Comparison of ENCODE assay signal across 39 mouse cellular contexts in genomic region chr7:102087336-102087735, GRCm38 (mm10). TPM values are rescaled to one million over a fixed set of nuclear protein-coding genes. Genes with fewer than 3 reads are reported as not detected.
DNase-seq lines count a peak whose midpoint lies in the region; ATAC-seq lines count a peak whose summit lies in the region.
"Had no signal": no experiment of that assay in that cellular context is flagged by ENCODE, and none has a peak within 500 bp of the region (broad histone marks: within the 10 kb centered on the region; RNA-seq: fewer than 3 reads in every experiment).

No protein-coding gene starts in this region.

- H3K27me3 ChIP-seq in forebrain, embryonic 11.5 days (ENCODE audit: control insufficient read depth, insufficient read depth, low read length) = no peaks in the 10 kb centered on the region
- H3K27me3 ChIP-seq in forebrain, embryonic 16.5 days (replicated peaks; ENCODE audit: control insufficient read depth, insufficient read depth, low read length) = no peaks in the 10 kb centered on the region
- H3K27me3 ChIP-seq in limb, embryonic 13.5 days = no peaks in the 10 kb centered on the region
- H3K27me3 ChIP-seq in limb, embryonic 10.5 days (ENCODE audit: low read depth, poor library complexity, severe bottlenecking) = no peaks in the 10 kb centered on the region
- H3K27me3 ChIP-seq: forebrain, embryonic 12.5 days; heart, embryonic 13.5 days; limb, embryonic 15.5 days; liver, embryonic 13.5 days; neural tube, embryonic 15.5 days; Patski had no signal

- WGBS in forebrain, embryonic 11.5 days = 91% methylated on average over 4 of the region's 4 CpGs
- 80% methylated on average over 4 of the region's 4 CpGs for WGBS in forebrain, embryonic 16.5 days
- WGBS in limb, embryonic 13.5 days = 90% methylated on average over 4 of the region's 4 CpGs
- 92% methylated on average over 4 of the region's 4 CpGs for WGBS in limb, embryonic 10.5 days

- no peaks in the 10 kb centered on the region for H3K36me3 ChIP-seq in forebrain, embryonic 11.5 days (ENCODE audit: control insufficient read depth, insufficient read depth, low read length)
- peaks cover 11% of the 10 kb centered on the region; the same call in 1 of the 2 replicates for H3K36me3 ChIP-seq in forebrain, embryonic 16.5 days (ENCODE audit: control insufficient read depth, insufficient read depth)
- H3K36me3 ChIP-seq in limb, embryonic 13.5 days = peaks cover 74% of the 10 kb centered on the region
- peaks cover 75% of the 10 kb centered on the region for H3K36me3 ChIP-seq in limb, embryonic 10.5 days

- H3K9me3 ChIP-seq in forebrain, embryonic 11.5 days (ENCODE audit: control insufficient read depth, low read length) = no peaks in the 10 kb centered on the region
- H3K9me3 ChIP-seq in forebrain, embryonic 16.5 days (ENCODE audit: control insufficient read depth, low read length) = peaks cover 3% of the 10 kb centered on the region; the same call in 1 of the 2 replicates
- no peaks in the 10 kb centered on the region for H3K9me3 ChIP-seq in limb, embryonic 13.5 days
- H3K9me3 ChIP-seq in limb, embryonic 10.5 days (replicated peaks) = no peaks in the 10 kb centered on the region
- H3K9me3 ChIP-seq: forebrain, embryonic 12.5 days; heart, embryonic 13.5 days; limb, embryonic 15.5 days; liver, embryonic 13.5 days; neural tube, embryonic 15.5 days had no signal

- no peak overlapping the region for H3K9ac ChIP-seq in forebrain, embryonic 11.5 days (ENCODE audit: low read length)
- no peak overlapping the region for H3K9ac ChIP-seq in forebrain, embryonic 16.5 days (replicated peaks; ENCODE audit: low read depth, low read length)
- H3K9ac ChIP-seq in limb, embryonic 13.5 days = 0 out of 2 replicates have a peak overlapping the region, but pooled peaks have one; percentile 20
- H3K9ac ChIP-seq: forebrain, embryonic 12.5 days; heart, embryonic 13.5 days; hindbrain, embryonic 14.5 days; limb, embryonic 15.5 days; liver, embryonic 13.5 days; neural tube, embryonic 15.5 days had no signal

- ATAC-seq in forebrain, embryonic 11.5 days (replicated peaks; ENCODE audit: low FRiP score) = no peak
- ATAC-seq in forebrain, embryonic 16.5 days = no peak
- no peak for ATAC-seq in limb, embryonic 13.5 days (ENCODE audit: low FRiP score, low read depth)
- ATAC-seq in megakaryocyte-erythroid progenitor cell, adult 5-6 weeks (replicated peaks; ENCODE audit: low FRiP score, low TSS enrichment, poor library complexity, severe bottlenecking) = no peak
- ATAC-seq: intestine, postnatal 0 days; Patski had no signal

- no peak overlapping the region for H3K4me2 ChIP-seq in forebrain, embryonic 11.5 days (ENCODE audit: low read depth, low read length, severe bottlenecking)
- H3K4me2 ChIP-seq in forebrain, embryonic 16.5 days (ENCODE audit: low read length) = no peak overlapping the region
- H3K4me2 ChIP-seq in limb, embryonic 13.5 days (replicated peaks) = no peak overlapping the region
- H3K4me2 ChIP-seq: forebrain, embryonic 12.5 days; heart, embryonic 13.5 days; hindbrain, embryonic 14.5 days; limb, embryonic 15.5 days; liver, embryonic 13.5 days; neural tube, embryonic 15.5 days had no signal

- no peak overlapping the region for H3K4me3 ChIP-seq in forebrain, embryonic 11.5 days (ENCODE audit: low read depth, low read length)
- no peak overlapping the region for H3K4me3 ChIP-seq in forebrain, embryonic 16.5 days (replicated peaks; ENCODE audit: low read length)
- no peak overlapping the region for H3K4me3 ChIP-seq in limb, embryonic 13.5 days
- H3K4me3 ChIP-seq in limb, embryonic 10.5 days = no peak overlapping the region
- H3K4me3 ChIP-seq: erythroblast, embryonic 14.5 days; forebrain, embryonic 12.5 days; heart, embryonic 13.5 days; limb, embryonic 15.5 days; liver, embryonic 13.5 days; neural tube, embryonic 15.5 days had no signal

- peak; percentile 34 for DNase-seq in forebrain, embryonic 11.5 days (ENCODE audit: low spot score)
- no peak for DNase-seq in limb, embryonic 10.5 days (ENCODE audit: low spot score)
- DNase-seq in cerebellum, adult 18-20 months = peak; percentile 29 to 34
- peak; percentile 58 for DNase-seq in cerebellum, adult 9-11 months
- no peak for DNase-seq in kidney, postnatal 36 days
- DNase-seq: adrenal gland, postnatal 10 days; gastrocnemius, postnatal 10 days; heart, postnatal 10 days; kidney, adult 9 months; kidney, postnatal 10 days; layer of hippocampus, postnatal 36 days; liver, embryonic 13.5 days; lung, adult 2 months; lung, postnatal 10 days; midbrain, embryonic 14.5 days; retina, postnatal 1 day; thymus, adult 18-20 months; thymus, postnatal 25 days had no signal

- H3K4me1 ChIP-seq in forebrain, embryonic 11.5 days (replicated peaks; ENCODE audit: control insufficient read depth, insufficient read depth, low read length) = no peaks in the 10 kb centered on the region
- H3K4me1 ChIP-seq in forebrain, embryonic 16.5 days (replicated peaks; ENCODE audit: control insufficient read depth, insufficient read depth, low read length) = no peaks in the 10 kb centered on the region
- no peaks in the 10 kb centered on the region for H3K4me1 ChIP-seq in limb, embryonic 13.5 days
- no peaks in the 10 kb centered on the region for H3K4me1 ChIP-seq in limb, embryonic 10.5 days
- H3K4me1 ChIP-seq: forebrain, embryonic 12.5 days; heart, embryonic 13.5 days; limb, embryonic 15.5 days; liver, embryonic 13.5 days; neural tube, embryonic 15.5 days had no signal

- H3K27ac ChIP-seq in forebrain, embryonic 11.5 days (ENCODE audit: low read depth, low read length) = no peak overlapping the region
- H3K27ac ChIP-seq in forebrain, embryonic 16.5 days (ENCODE audit: low read length) = no peak overlapping the region
- no peak overlapping the region for H3K27ac ChIP-seq in limb, embryonic 13.5 days
- H3K27ac ChIP-seq in limb, embryonic 10.5 days = no peak overlapping the region
- H3K27ac ChIP-seq: forebrain, embryonic 12.5 days; heart, embryonic 13.5 days; hindbrain, embryonic 14.5 days; limb, embryonic 15.5 days; liver, embryonic 13.5 days; macrophage; neural tube, embryonic 15.5 days; stomach, postnatal 0 days had no signal

RNA-seq across cellular contexts. Expression of gene Trpc2, which starts 4.4 kb away (rescaled TPM):
- not detected in 2 replicates for polyA plus RNA-seq in forebrain, embryonic 11.5 days (2014; fragmentation: Nextera tagmentation; extraction: Ambion mirVana)
- polyA plus RNA-seq in forebrain, embryonic 16.5 days (2015; fragmentation: Nextera tagmentation; extraction: Ambion mirVana) = 0.24 TPM in 1 of 2 replicates, not detected in the other
- not detected in 2 replicates for polyA plus RNA-seq in limb, embryonic 13.5 days (2015; fragmentation: Nextera tagmentation; extraction: Ambion mirVana)
- polyA plus RNA-seq in limb, embryonic 10.5 days (2016; fragmentation: Nextera tagmentation; extraction: Ambion mirVana) = not detected in 2 replicates
- not detected in 2 replicates for total RNA-seq in megakaryocyte-erythroid progenitor cell, adult 5-6 weeks (2014; fragmentation: Nextera tagmentation)
- total RNA-seq in megakaryocyte-erythroid progenitor cell, adult 5-6 weeks (2017) = 0.80 and 1.0 TPM in 2 replicates
- total RNA-seq: hematopoietic stem cell, adult 5-6 weeks; MEL; monocyte, adult 5-6 weeks had no signal
- polyA plus RNA-seq: embryonic facial prominence, embryonic 14.5 days; forebrain, embryonic 12.5 days; gonadal fat pad, adult 2 months; heart, embryonic 13.5 days; hindbrain, embryonic 14.5 days; limb, embryonic 15.5 days; liver, embryonic 13.5 days; lung, adult 2 months; Patski; stomach, postnatal 0 days had no signal

RNA-seq across cellular contexts. Expression of gene Art1, which starts 14.2 kb away (rescaled TPM):
- 0.52 and 0.89 TPM in 2 replicates for polyA plus RNA-seq in forebrain, embryonic 11.5 days (2014; fragmentation: Nextera tagmentation; extraction: Ambion mirVana)
- polyA plus RNA-seq in forebrain, embryonic 16.5 days (2015; fragmentation: Nextera tagmentation; extraction: Ambion mirVana) = 0.10 and 0.48 TPM in 2 replicates
- polyA plus RNA-seq in limb, embryonic 13.5 days (2015; fragmentation: Nextera tagmentation; extraction: Ambion mirVana) = 16.8 and 16.9 TPM in 2 replicates
- 0.50 and 0.85 TPM in 2 replicates for polyA plus RNA-seq in limb, embryonic 10.5 days (2016; fragmentation: Nextera tagmentation; extraction: Ambion mirVana)
- total RNA-seq in megakaryocyte-erythroid progenitor cell, adult 5-6 weeks (2014; fragmentation: Nextera tagmentation) = not detected in 2 replicates
- not detected in 2 replicates for total RNA-seq in megakaryocyte-erythroid progenitor cell, adult 5-6 weeks (2017)
- total RNA-seq: common myeloid progenitor, adult 5-6 weeks; layer of hippocampus, adult 18-20 months; layer of hippocampus, postnatal 36 days; left cerebral cortex, postnatal 14 days; MEL; monocyte, adult 5-6 weeks had no signal
- polyA plus RNA-seq: erythroblast, embryonic 14.5 days; intestine, postnatal 0 days; macrophage; Patski had no signal

RNA-seq across cellular contexts. Expression of gene Xntrpc, which starts 21.8 kb away (rescaled TPM):
- 2.1 and 2.4 TPM in 2 replicates for polyA plus RNA-seq in forebrain, embryonic 11.5 days (2014; fragmentation: Nextera tagmentation; extraction: Ambion mirVana)
- polyA plus RNA-seq in forebrain, embryonic 16.5 days (2015; fragmentation: Nextera tagmentation; extraction: Ambion mirVana) = 1.3 and 1.7 TPM in 2 replicates
- 2.3 TPM in 2 replicates for polyA plus RNA-seq in limb, embryonic 13.5 days (2015; fragmentation: Nextera tagmentation; extraction: Ambion mirVana)
- polyA plus RNA-seq in limb, embryonic 10.5 days (2016; fragmentation: Nextera tagmentation; extraction: Ambion mirVana) = 1.4 and 1.8 TPM in 2 replicates
- 0.48 and 1.3 TPM in 2 replicates for total RNA-seq in megakaryocyte-erythroid progenitor cell, adult 5-6 weeks (2014; fragmentation: Nextera tagmentation)
- 0.08 TPM in 1 of 2 replicates, not detected in the other for total RNA-seq in megakaryocyte-erythroid progenitor cell, adult 5-6 weeks (2017)
- total RNA-seq: monocyte, adult 5-6 weeks had no signal
- polyA plus RNA-seq: erythroblast, embryonic 14.5 days; intestine, postnatal 0 days; macrophage had no signal

RNA-seq across cellular contexts. Expression of gene Art5, which starts 22.0 kb away (rescaled TPM):
- polyA plus RNA-seq in forebrain, embryonic 11.5 days (2014; fragmentation: Nextera tagmentation; extraction: Ambion mirVana) = 0.72 and 1.5 TPM in 2 replicates
- 0.70 and 0.71 TPM in 2 replicates for polyA plus RNA-seq in forebrain, embryonic 16.5 days (2015; fragmentation: Nextera tagmentation; extraction: Ambion mirVana)
- polyA plus RNA-seq in limb, embryonic 13.5 days (2015; fragmentation: Nextera tagmentation; extraction: Ambion mirVana) = 4.4 and 4.7 TPM in 2 replicates
- polyA plus RNA-seq in limb, embryonic 10.5 days (2016; fragmentation: Nextera tagmentation; extraction: Ambion mirVana) = 4.3 and 5.8 TPM in 2 replicates
- 2.2 TPM in 1 of 2 replicates, not detected in the other for total RNA-seq in megakaryocyte-erythroid progenitor cell, adult 5-6 weeks (2014; fragmentation: Nextera tagmentation)
- total RNA-seq in megakaryocyte-erythroid progenitor cell, adult 5-6 weeks (2017) = not detected in 2 replicates
- total RNA-seq: layer of hippocampus, adult 18-20 months; layer of hippocampus, postnatal 36 days; left cerebral cortex, postnatal 14 days; MEL; monocyte, adult 5-6 weeks had no signal
- polyA plus RNA-seq: erythroblast, embryonic 14.5 days; macrophage; Patski had no signal

RNA-seq across cellular contexts. Expression of gene Xndc1, which starts 22.0 kb away (rescaled TPM):
- 36.9 and 38.8 TPM in 2 replicates for polyA plus RNA-seq in forebrain, embryonic 11.5 days (2014; fragmentation: Nextera tagmentation; extraction: Ambion mirVana)
- polyA plus RNA-seq in forebrain, embryonic 16.5 days (2015; fragmentation: Nextera tagmentation; extraction: Ambion mirVana) = 34.8 and 41.2 TPM in 2 replicates
- polyA plus RNA-seq in limb, embryonic 13.5 days (2015; fragmentation: Nextera tagmentation; extraction: Ambion mirVana) = 44.1 and 45.1 TPM in 2 replicates
- 39.7 and 51.5 TPM in 2 replicates for polyA plus RNA-seq in limb, embryonic 10.5 days (2016; fragmentation: Nextera tagmentation; extraction: Ambion mirVana)
- total RNA-seq in megakaryocyte-erythroid progenitor cell, adult 5-6 weeks (2014; fragmentation: Nextera tagmentation) = 54.5 and 57.5 TPM in 2 replicates
- 28.7 and 40.8 TPM in 2 replicates for total RNA-seq in megakaryocyte-erythroid progenitor cell, adult 5-6 weeks (2017)

Comparison
In these comparisons a context has a peak if more than half of its experiments do, and no peak if none do; other contexts are left out.
1. DNase-seq: peak in forebrain, embryonic 11.5 days (single experiment), cerebellum, adult 18-20 months (2 of 2) and cerebellum, adult 9-11 months (single experiment); none in limb, embryonic 10.5 days (single experiment) and kidney, postnatal 36 days (0 of 2).